Mouse (Mus musculus) kidney, embryonic 15.5 days (tissue): ENCODE data around the gene Mrps23. TPM values are rescaled to one million over a fixed set of nuclear protein-coding genes. Genes with fewer than 3 reads are reported as not detected.
A peak's percentile ranks its signal among the peaks of the same experiment; 100 is the strongest.

Experiments used
- ATAC-seq: fragments of 200-750 bp; cut with Nextera tagmentation; replicated peaks from 2 replicates; pipeline ENCODE4 v1.8.0; 2017; ENCODE audit warnings: moderate TSS enrichment; ENCODE audit not compliant: low FRiP score
- H3K27ac ChIP-seq: fragments of 300-500 bp; sonication (generic); 2 replicates; pipeline ENCODE4 v1.5.1; 2015; ENCODE audit warnings: mild to moderate bottlenecking, inconsistent platforms
- H3K27me3 ChIP-seq: fragments of 300-500 bp; sonication (generic); 2 replicates; pipeline ENCODE4 v1.6.1; 2015; ENCODE audit warnings: inconsistent platforms
- H3K36me3 ChIP-seq: fragments of 300-500 bp; sonication (generic); 2 replicates; pipeline ENCODE4 v1.6.1; 2015; ENCODE audit warnings: inconsistent platforms
- H3K4me1 ChIP-seq: fragments of 300-500 bp; sonication (generic); 2 replicates; pipeline ENCODE4 v1.6.1; 2015; ENCODE audit warnings: inconsistent platforms
- H3K4me2 ChIP-seq: fragments of 300-500 bp; sonication (generic); 2 replicates; pipeline ENCODE4 v1.6.1; 2015; ENCODE audit warnings: moderate library complexity, mild to moderate bottlenecking, inconsistent platforms
- H3K4me3 ChIP-seq: fragments of 300-500 bp; sonication (generic); replicated peaks from 2 replicates; pipeline ENCODE4 v1.5.1; 2015; ENCODE audit warnings: mild to moderate bottlenecking, inconsistent platforms
- H3K9ac ChIP-seq: fragments of 300-500 bp; sonication (generic); 2 replicates; pipeline ENCODE4 v1.6.1; 2015; ENCODE audit warnings: mild to moderate bottlenecking, inconsistent platforms
- H3K9me3 ChIP-seq: fragments of 300-500 bp; sonication (generic); replicated peaks from 2 replicates; pipeline ENCODE4 v1.6.1; 2016; ENCODE audit warnings: inconsistent platforms
- WGBS: fragments of 180-500 bp; shearing (Covaris S2); methylation state at CpG from one replicate; pipeline ENCODE4 v1.1.7; 2015; ENCODE audit warnings: mixed read lengths; 5-methylcytosine and 5-hydroxymethylcytosine counted together
- polyA plus RNA-seq: library from polyadenylated mRNA; unstranded; fragments of >200 nt; fragmentation: Nextera tagmentation; extraction: Ambion mirVana; gene quantifications from 2 replicates; pipeline ENCODE4 v1.2.1, GENCODE M21; 2015

Gene Mrps23
- 57.5 and 65.2 TPM in 2 replicates for polyA plus RNA-seq

DNA sequence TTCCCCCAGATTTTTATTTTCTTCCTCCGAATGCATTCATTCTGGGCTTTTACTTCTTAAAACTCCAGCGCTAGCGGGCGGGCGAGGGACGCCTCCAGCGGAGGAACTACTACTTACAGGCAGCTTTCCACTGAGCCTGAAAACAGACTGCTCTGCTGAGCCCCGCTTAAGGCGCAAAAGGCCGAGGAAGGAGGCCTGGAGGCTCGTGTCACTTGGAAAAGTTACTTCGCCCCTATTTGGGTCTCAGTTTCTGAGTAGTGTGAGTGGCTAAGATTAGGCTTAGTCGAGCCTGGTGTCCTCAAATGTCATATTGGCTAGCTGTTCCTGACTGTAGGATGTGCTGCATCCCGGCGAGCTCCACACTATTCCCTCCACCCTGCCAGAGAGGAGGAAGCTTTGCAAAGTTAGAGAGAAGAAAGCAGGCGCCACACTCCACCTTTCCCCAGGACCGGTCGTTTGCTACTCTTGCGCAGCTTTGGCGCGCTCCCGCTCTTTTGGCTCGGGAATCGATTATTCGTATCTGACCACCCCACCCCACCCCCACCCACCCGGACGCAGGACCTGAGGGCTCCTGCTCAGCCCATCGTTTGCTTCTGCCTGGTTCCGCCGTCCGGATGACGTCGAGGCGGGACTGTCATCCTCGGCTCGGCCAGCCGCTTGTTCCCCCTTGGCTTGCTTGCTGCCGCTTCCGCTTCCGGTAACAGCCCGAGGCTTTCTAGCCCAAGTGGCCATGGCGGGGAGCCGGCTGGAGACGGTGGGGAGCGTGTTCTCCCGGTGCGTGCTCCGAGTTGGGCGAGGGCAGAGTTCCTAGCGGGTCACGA, at the start of gene Mrps23:
Mrps23 (plus strand) TSS at position 677 of the 821 bp plus-strand sequence.
- peak; percentile 94 for ATAC-seq
- H3K4me1 ChIP-seq, result peaks cover 22% of the 10 kb centered on the region
- peak within 1 kb of the TSS; percentile 79 for H3K4me3 ChIP-seq
- peaks cover 5% of the 10 kb centered on the region; the same call in 1 of the 2 replicates for H3K27me3 ChIP-seq
- H3K36me3 ChIP-seq, result peaks cover 21% of the 10 kb centered on the region
- peak within 1 kb of the TSS; percentile 76 for H3K9ac ChIP-seq
- peak within 1 kb of the TSS; percentile 87 for H3K4me2 ChIP-seq
- peak within 1 kb of the TSS; percentile 95 for H3K27ac ChIP-seq
- under 1% methylated on average over 51 of the region's 51 CpGs for WGBS
- H3K9me3 ChIP-seq, result no peaks in the 10 kb centered on the region

GRCm38 (mm10) chr11:88154500-88154899, 49.7 kb upstream of the Mrps23 start:
- WGBS, result 56% methylated on average over 8 of the region's 8 CpGs
- Histone ChIP-seq H3K4me3 (no peak overlapping the region), H3K9ac (no peak overlapping the region), H3K4me1 (peaks cover 76% of the 10 kb centered on the region), H3K9me3 (no peaks in the 10 kb centered on the region), H3K27ac (peak overlapping the region; percentile 43), H3K27me3 (no peaks in the 10 kb centered on the region), H3K4me2 (no peak overlapping the region), H3K36me3 (no peaks in the 10 kb centered on the region)
- ATAC-seq, result no peak

DNA sequence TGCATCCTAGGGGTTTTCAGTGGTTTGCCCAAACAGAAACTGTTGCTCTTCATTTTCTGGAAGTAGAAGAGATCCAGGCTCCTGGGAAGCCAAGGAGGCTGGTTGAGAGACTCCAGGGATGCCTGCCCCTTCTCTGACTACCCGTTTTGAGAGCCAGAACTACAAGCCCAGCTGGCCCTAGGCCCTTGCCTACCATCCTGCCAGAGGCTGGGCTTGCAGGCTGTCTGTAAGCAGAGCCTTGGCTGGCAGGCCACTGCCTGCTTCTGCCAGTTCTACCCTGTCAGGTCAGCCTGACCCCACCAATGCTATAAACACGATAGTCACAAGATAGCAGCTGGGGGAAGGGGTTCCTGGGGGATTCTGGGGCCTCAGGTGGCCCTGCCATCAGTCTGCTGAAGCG, 48.7 kb upstream of the Mrps23 start:
- peak overlapping the region; percentile 63; the same call in 1 of the 2 replicates for H3K27ac ChIP-seq
- no peak for ATAC-seq
- 65% methylated on average over 3 of the region's 3 CpGs for WGBS
- H3K27me3 ChIP-seq, result no peaks in the 10 kb centered on the region
- peaks cover 81% of the 10 kb centered on the region for H3K4me1 ChIP-seq
- H3K4me3 ChIP-seq, result no peak overlapping the region
- H3K4me2 ChIP-seq, result no peak overlapping the region
- no peak overlapping the region for H3K9ac ChIP-seq
- no peaks in the 10 kb centered on the region for H3K9me3 ChIP-seq
- H3K36me3 ChIP-seq, result no peaks in the 10 kb centered on the region

DNA sequence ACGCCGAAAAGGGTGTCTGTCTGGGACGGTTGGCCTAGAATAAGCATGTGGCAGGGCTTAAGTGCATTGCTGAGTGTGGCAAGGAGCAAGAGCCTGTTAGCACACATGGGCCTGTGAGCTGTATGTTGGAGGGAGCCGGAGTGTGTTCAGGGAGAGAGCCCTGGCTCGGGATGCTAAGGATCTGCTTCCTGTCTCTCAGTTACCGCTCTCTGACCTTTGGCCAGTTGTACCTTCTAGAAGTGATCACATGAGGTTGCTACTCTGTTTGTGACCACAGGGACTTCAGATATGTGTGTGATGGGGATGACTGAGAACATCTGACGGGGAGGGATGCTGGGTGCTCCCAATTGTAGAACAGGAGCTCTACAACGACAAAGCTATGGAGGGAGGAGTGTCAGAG, 48.2 kb upstream of the Mrps23 start:
- Histone ChIP-seq H3K9ac (no peak overlapping the region), H3K4me1 (peaks cover 83% of the 10 kb centered on the region), H3K4me3 (no peak overlapping the region), H3K27ac (peak overlapping the region; percentile 63), H3K36me3 (no peaks in the 10 kb centered on the region), H3K4me2 (no peak overlapping the region), H3K9me3 (no peaks in the 10 kb centered on the region), H3K27me3 (no peaks in the 10 kb centered on the region)
- no peak for ATAC-seq
- 63% methylated on average over 8 of the region's 8 CpGs for WGBS

- Histone ChIP-seq H3K9ac (no peak overlapping the region), H3K4me3 (no peak overlapping the region), H3K9me3 (no peaks in the 10 kb centered on the region), H3K27ac (peak overlapping the region; percentile 63), H3K36me3 (no peaks in the 10 kb centered on the region), H3K4me2 (no peak overlapping the region), H3K4me1 (peaks cover 83% of the 10 kb centered on the region), H3K27me3 (no peaks in the 10 kb centered on the region)
- WGBS, result 43% methylated on average over 2 of the region's 2 CpGs
- no peak for ATAC-seq
These were observed 47.8 kb upstream of the Mrps23 start for GRCm38 (mm10) chr11:88156403-88156802.

GRCm38 (mm10) chr11:88158842-88159246, 45.3 kb upstream of the Mrps23 start:
- H3K4me3 ChIP-seq, result no peak overlapping the region
- no peaks in the 10 kb centered on the region for H3K9me3 ChIP-seq
- H3K27me3 ChIP-seq, result no peaks in the 10 kb centered on the region
- H3K9ac ChIP-seq, result no peak overlapping the region
- H3K27ac ChIP-seq, result peak overlapping the region; percentile 5; the same call in 1 of the 2 replicates
- H3K4me1 ChIP-seq, result peaks cover 80% of the 10 kb centered on the region
- H3K36me3 ChIP-seq, result no peaks in the 10 kb centered on the region
- H3K4me2 ChIP-seq, result no peak overlapping the region
- no peak for ATAC-seq
- 70% methylated on average over 5 of the region's 5 CpGs for WGBS

GRCm38 (mm10) chr11:88159389-88159788, 44.8 kb upstream of the Mrps23 start:
- no peaks in the 10 kb centered on the region for H3K27me3 ChIP-seq
- ATAC-seq, result no peak
- peaks cover 77% of the 10 kb centered on the region for H3K4me1 ChIP-seq
- no peak overlapping the region for H3K4me3 ChIP-seq
- H3K4me2 ChIP-seq, result no peak overlapping the region
- WGBS, result 59% methylated on average over 11 of the region's 11 CpGs
- H3K9me3 ChIP-seq, result no peaks in the 10 kb centered on the region
- H3K9ac ChIP-seq, result no peak overlapping the region
- H3K36me3 ChIP-seq, result no peaks in the 10 kb centered on the region
- H3K27ac ChIP-seq, result peak overlapping the region; percentile 5; the same call in 1 of the 2 replicates

DNA sequence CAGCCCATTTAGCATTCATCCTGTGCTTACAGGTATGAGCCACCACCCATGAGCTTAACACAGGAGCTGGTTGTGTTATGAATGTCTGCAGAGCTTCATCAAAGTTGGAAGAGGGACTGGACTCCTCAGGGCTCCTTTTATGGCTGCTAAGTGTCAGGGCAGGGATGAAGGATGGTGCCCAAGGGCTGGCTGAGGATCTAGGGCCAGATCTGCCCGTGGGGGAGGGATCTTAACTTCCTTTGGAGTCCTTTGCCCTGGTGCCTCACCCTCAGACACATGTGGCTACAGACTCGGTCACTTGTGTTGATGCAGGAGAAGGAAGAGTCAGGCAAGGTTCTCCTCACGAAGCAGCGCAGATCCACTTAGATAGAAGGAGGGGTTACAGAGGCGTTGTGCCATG, 43.9 kb upstream of the Mrps23 start:
- peaks cover 78% of the 10 kb centered on the region for H3K4me1 ChIP-seq

DNA sequence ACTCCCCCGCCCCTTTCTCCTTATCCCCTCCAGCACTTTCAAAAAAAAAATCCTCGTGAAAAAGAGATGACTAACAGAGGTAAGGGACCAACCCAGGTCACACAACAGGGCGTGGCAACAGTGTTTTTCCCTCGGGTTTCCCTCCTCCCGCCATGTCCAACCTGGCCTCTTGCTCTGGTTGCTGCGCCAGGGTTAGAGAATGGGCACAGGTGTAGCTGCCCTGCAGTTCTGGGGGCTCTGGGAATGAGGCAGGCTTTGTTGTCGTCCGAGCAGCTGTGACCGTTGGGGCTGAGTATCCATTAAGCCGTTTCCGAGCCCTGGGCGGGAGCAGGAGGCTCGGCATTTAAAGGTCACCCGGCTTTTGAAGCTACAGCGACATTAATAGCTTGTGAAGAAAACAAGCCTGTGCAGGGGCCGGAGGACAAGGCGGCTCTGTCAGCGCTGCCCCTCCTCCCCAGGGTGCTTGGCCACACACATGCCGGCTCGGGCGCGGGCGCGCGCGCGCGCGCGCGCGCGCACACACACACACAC, 43.1 kb upstream of the Mrps23 start:
- Histone ChIP-seq H3K27me3 (no peaks in the 10 kb centered on the region), H3K9ac (peak overlapping the region; percentile 27), H3K36me3 (no peaks in the 10 kb centered on the region), H3K27ac (peak overlapping the region; percentile 92), H3K4me2 (peak overlapping the region; percentile 76), H3K4me1 (peaks cover 78% of the 10 kb centered on the region), H3K4me3 (peak overlapping the region; percentile 38), H3K9me3 (no peaks in the 10 kb centered on the region)
- ATAC-seq, result peak; percentile 73
- 1% methylated on average over 20 of the region's 33 CpGs for WGBS

More for the DNA sequence above, 43.9 kb upstream of the Mrps23 start:
- Histone ChIP-seq H3K9ac (peak overlapping the region; percentile 27; the same call in 1 of the 2 replicates), H3K4me3 (no peak overlapping the region), H3K36me3 (no peaks in the 10 kb centered on the region), H3K4me2 (peak overlapping the region; percentile 76), H3K27ac (peak overlapping the region; percentile 92), H3K9me3 (no peaks in the 10 kb centered on the region), H3K27me3 (no peaks in the 10 kb centered on the region)
- ATAC-seq, result no peak
- WGBS, result 33% methylated on average over 5 of the region's 5 CpGs

GRCm38 (mm10) chr11:88161651-88162362, 42.4 kb upstream of the Mrps23 start:
- Histone ChIP-seq H3K36me3 (no peaks in the 10 kb centered on the region), H3K4me3 (peak overlapping the region; percentile 38), H3K4me1 (peaks cover 76% of the 10 kb centered on the region), H3K4me2 (peak overlapping the region; percentile 76), H3K9ac (peak overlapping the region; percentile 42; the same call in 1 of the 2 replicates), H3K27ac (peak overlapping the region; percentile 92), H3K27me3 (no peaks in the 10 kb centered on the region), H3K9me3 (no peaks in the 10 kb centered on the region)
- WGBS, result 4% methylated on average over 13 of the region's 15 CpGs
- peak; percentile 77 for ATAC-seq

GRCm38 (mm10) chr11:88162740-88163139, 41.4 kb upstream of the Mrps23 start:
- no peaks in the 10 kb centered on the region for H3K9me3 ChIP-seq
- H3K36me3 ChIP-seq, result no peaks in the 10 kb centered on the region
- H3K4me3 ChIP-seq, result no peak overlapping the region
- H3K4me2 ChIP-seq, result no peak overlapping the region
- H3K27me3 ChIP-seq, result no peaks in the 10 kb centered on the region
- H3K4me1 ChIP-seq, result peaks cover 72% of the 10 kb centered on the region
- 64% methylated on average over 4 of the region's 4 CpGs for WGBS
- no peak overlapping the region for H3K27ac ChIP-seq
- ATAC-seq, result no peak
- no peak overlapping the region for H3K9ac ChIP-seq
